Mouse (Mus musculus): ENCODE data around the gene Ptms. TPM values are rescaled to one million over a fixed set of nuclear protein-coding genes. Genes with fewer than 3 reads are reported as not detected.

Gene Ptms
- polyA plus RNA-seq, 1 experiment from 2014 or later = 203 TPM

Other genes with a start within 250 kb of the Ptms start
- 125 and 133 TPM in 2 replicates for gene Emg1, start 207.9 kb downstream of the Ptms start, polyA plus RNA-seq (2015; fragmentation: Nextera tagmentation; extraction: Ambion mirVana)
- gene Phb2, start 207.8 kb downstream of the Ptms start, polyA plus RNA-seq (2015; fragmentation: Nextera tagmentation; extraction: Ambion mirVana) = 347 and 355 TPM in 2 replicates
- gene Ptpn6, start 181.4 kb downstream of the Ptms start, polyA plus RNA-seq (2015; fragmentation: Nextera tagmentation; extraction: Ambion mirVana) = 14.6 and 31.3 TPM in 2 replicates
- 429 and 447 TPM in 2 replicates for gene Grcc10, start 178.7 kb downstream of the Ptms start, polyA plus RNA-seq (2015; fragmentation: Nextera tagmentation; extraction: Ambion mirVana)
- gene Gm45234, start 164.1 kb downstream of the Ptms start, polyA plus RNA-seq (2015; fragmentation: Nextera tagmentation; extraction: Ambion mirVana) = not detected in 2 replicates
- 9.4 and 10.4 TPM in 2 replicates for gene Atn1, start 163.6 kb downstream of the Ptms start, polyA plus RNA-seq (2015; fragmentation: Nextera tagmentation; extraction: Ambion mirVana)
- gene Eno2, start 150.4 kb downstream of the Ptms start, polyA plus RNA-seq (2015; fragmentation: Nextera tagmentation; extraction: Ambion mirVana) = 3.7 and 4.3 TPM in 2 replicates
- 2.5 and 5.7 TPM in 2 replicates for gene Lrrc23, start 140.4 kb downstream of the Ptms start, polyA plus RNA-seq (2015; fragmentation: Nextera tagmentation; extraction: Ambion mirVana)
- gene Spsb2, start 111.4 kb downstream of the Ptms start, polyA plus RNA-seq (2015; fragmentation: Nextera tagmentation; extraction: Ambion mirVana) = 7.4 and 9.2 TPM in 2 replicates
- 1,525 and 1,576 TPM in 2 replicates for gene Tpi1, start 105.8 kb downstream of the Ptms start, polyA plus RNA-seq (2015; fragmentation: Nextera tagmentation; extraction: Ambion mirVana)
- 104 and 112 TPM in 2 replicates for gene Usp5, start 90.6 kb downstream of the Ptms start, polyA plus RNA-seq (2015; fragmentation: Nextera tagmentation; extraction: Ambion mirVana)
- gene Cdca3, start 90.6 kb downstream of the Ptms start, polyA plus RNA-seq (2015; fragmentation: Nextera tagmentation; extraction: Ambion mirVana) = 126 and 136 TPM in 2 replicates
- 3.8 and 4.2 TPM in 2 replicates for gene Gnb3, start 79.8 kb downstream of the Ptms start, polyA plus RNA-seq (2015; fragmentation: Nextera tagmentation; extraction: Ambion mirVana)
- 12.3 and 15.2 TPM in 2 replicates for gene P3h3, start 62.4 kb downstream of the Ptms start, polyA plus RNA-seq (2015; fragmentation: Nextera tagmentation; extraction: Ambion mirVana)
- 2.4 and 2.7 TPM in 2 replicates for gene Gpr162, start 56.1 kb downstream of the Ptms start, polyA plus RNA-seq (2015; fragmentation: Nextera tagmentation; extraction: Ambion mirVana)
- gene Cd4, start 31.9 kb downstream of the Ptms start, polyA plus RNA-seq (2015; fragmentation: Nextera tagmentation; extraction: Ambion mirVana) = 0.25 and 2.1 TPM in 2 replicates
- gene Lag3, start 8.4 kb downstream of the Ptms start, polyA plus RNA-seq (2015; fragmentation: Nextera tagmentation; extraction: Ambion mirVana) = 1.1 and 1.7 TPM in 2 replicates
- 387 and 398 TPM in 2 replicates for gene Mlf2, start 11.3 kb upstream of the Ptms start, polyA plus RNA-seq (2015; fragmentation: Nextera tagmentation; extraction: Ambion mirVana)
- gene Cops7a, start 45.4 kb upstream of the Ptms start, polyA plus RNA-seq (2015; fragmentation: Nextera tagmentation; extraction: Ambion mirVana) = 141 and 145 TPM in 2 replicates
- 0.54 and 0.70 TPM in 2 replicates for gene Pianp, start 76.6 kb upstream of the Ptms start, polyA plus RNA-seq (2015; fragmentation: Nextera tagmentation; extraction: Ambion mirVana)
- gene Zfp384, start 89.0 kb upstream of the Ptms start, polyA plus RNA-seq (2015; fragmentation: Nextera tagmentation; extraction: Ambion mirVana) = 8.7 and 9.6 TPM in 2 replicates
- gene Ing4, start 119.7 kb upstream of the Ptms start, polyA plus RNA-seq (2015; fragmentation: Nextera tagmentation; extraction: Ambion mirVana) = 77.5 and 89.0 TPM in 2 replicates
- 8.0 TPM in 2 replicates for gene Acrbp, start 129.6 kb upstream of the Ptms start, polyA plus RNA-seq (2015; fragmentation: Nextera tagmentation; extraction: Ambion mirVana)
- 0.55 and 1.6 TPM in 2 replicates for gene Lpar5, start 147.8 kb upstream of the Ptms start, polyA plus RNA-seq (2015; fragmentation: Nextera tagmentation; extraction: Ambion mirVana)
- 50.6 and 63.0 TPM in 2 replicates for gene Chd4, start 175.9 kb upstream of the Ptms start, polyA plus RNA-seq (2015; fragmentation: Nextera tagmentation; extraction: Ambion mirVana)
- 45.0 and 45.8 TPM in 2 replicates for gene Nop2, start 211.8 kb upstream of the Ptms start, polyA plus RNA-seq (2015; fragmentation: Nextera tagmentation; extraction: Ambion mirVana)
- gene Iffo1, start 225.1 kb upstream of the Ptms start, polyA plus RNA-seq (2015; fragmentation: Nextera tagmentation; extraction: Ambion mirVana) = 11.7 and 13.2 TPM in 2 replicates
- 3,677 and 4,254 TPM in 2 replicates for gene Gapdh, start 246.4 kb upstream of the Ptms start, polyA plus RNA-seq (2015; fragmentation: Nextera tagmentation; extraction: Ambion mirVana)